Mouse (Mus musculus) hindbrain, postnatal 0 days (tissue): ENCODE data around the gene Efna5. TPM values are rescaled to one million over a fixed set of nuclear protein-coding genes. Genes with fewer than 3 reads are reported as not detected.

Source experiments
- ATAC-seq: fragments of 200-750 bp; cut with Nextera tagmentation; 2 replicates; pipeline ENCODE4 v1.8.0; 2017; ENCODE audit warnings: mild to moderate bottlenecking, moderate TSS enrichment, moderate library complexity
- DNase-seq: peaks from one replicate; pipeline ENCODE4 v3.0.0-alpha.2; 2015; ENCODE audit warnings: low spot score
- H3K27ac ChIP-seq: fragments of 300-500 bp; sonication (generic); 2 replicates; pipeline ENCODE4 v1.5.1; 2014; ENCODE audit warnings: mild to moderate bottlenecking
- H3K27me3 ChIP-seq: fragments of 300-500 bp; sonication (generic); 2 replicates; pipeline ENCODE4 v1.6.1; 2014; ENCODE audit warnings: low read length, mixed read lengths; ENCODE audit not compliant: insufficient read depth
- H3K36me3 ChIP-seq: fragments of 300-500 bp; sonication (generic); 2 replicates; pipeline ENCODE4 v1.6.1; 2014; ENCODE audit warnings: low read length, mixed read lengths; ENCODE audit not compliant: insufficient read depth
- H3K4me1 ChIP-seq: fragments of 300-500 bp; sonication (generic); 2 replicates; pipeline ENCODE4 v1.6.1; 2014; ENCODE audit warnings: antibody characterized with exemption, low read length, mixed read lengths; ENCODE audit not compliant: insufficient read depth
- H3K4me2 ChIP-seq: fragments of 300-500 bp; sonication (generic); 2 replicates; pipeline ENCODE4 v1.6.1; 2014; ENCODE audit warnings: low read depth, mild to moderate bottlenecking, low read length, moderate library complexity, mixed read lengths
- H3K4me3 ChIP-seq: fragments of 300-500 bp; sonication (generic); 2 replicates; pipeline ENCODE4 v1.5.1; 2014; ENCODE audit warnings: low read length
- H3K9ac ChIP-seq: fragments of 300-500 bp; sonication (generic); replicated peaks from 2 replicates; pipeline ENCODE4 v1.6.1; 2014; ENCODE audit warnings: mild to moderate bottlenecking, low read length, moderate library complexity, mixed read lengths
- H3K9me3 ChIP-seq: fragments of 300-500 bp; sonication (generic); 2 replicates; pipeline ENCODE4 v1.6.1; 2016; ENCODE audit warnings: low read length, mixed read lengths
- CTCF ChIP-seq: IDR thresholded peaks from 2 replicates; pipeline ENCODE4 v1.5.1; 2016; ENCODE audit warnings: antibody characterized with exemption, control low read depth, low read depth
- WGBS: fragments of 180-500 bp; shearing (Covaris S2); extraction: QIAGEN DNeasy Blood & Tissue Kit; methylation state at CpG from one replicate; pipeline ENCODE4 v1.1.7; 2014; 5-methylcytosine and 5-hydroxymethylcytosine counted together
- polyA plus RNA-seq: library from polyadenylated mRNA; unstranded; fragments of >200 nt; fragmentation: Nextera tagmentation; extraction: Ambion mirVana; gene quantifications from 2 replicates; pipeline ENCODE4 v1.2.1, GENCODE M21; 2015
- total RNA-seq: library from RNA; depleted of rRNA; stranded (reverse); fragments of >200 nt; gene quantifications from 2 replicates; pipeline ENCODE4 v1.2.3, GENCODE M21; 2014

The Efna5 gene
- total and polyA plus RNA-seq, 2 experiments from 2014 or later: 5.3 to 40.2 TPM

- Histone ChIP-seq H3K4me2 (no peak overlapping the region), H3K9me3 (no peaks in the 10 kb centered on the region), H3K27me3 (no peaks in the 10 kb centered on the region), H3K27ac (no peak overlapping the region), H3K36me3 (no peaks in the 10 kb centered on the region), H3K4me3 (no peak overlapping the region), H3K4me1 (no peaks in the 10 kb centered on the region), H3K9ac (no peak overlapping the region)
- DNase-seq (no peak), ATAC-seq (no peak)
- 57% methylated on average over 2 of the region's 2 CpGs for WGBS
- TF ChIP-seq CTCF: no peak
Observed at GRCm38 (mm10) chr17:62775976-62776375, 105.1 kb downstream of the Efna5 start.

GRCm38 (mm10) chr17:62775401-62775800 lies 105.7 kb downstream of the Efna5 start:
- ATAC-seq: no peak
- no peaks in the 10 kb centered on the region for H3K36me3 ChIP-seq
- H3K4me3 ChIP-seq: no peak overlapping the region
- no peak for DNase-seq
- WGBS: 88% methylated on average over 5 of the region's 5 CpGs
- no peaks in the 10 kb centered on the region for H3K27me3 ChIP-seq
- H3K9ac ChIP-seq: no peak overlapping the region
- no peak overlapping the region for H3K4me2 ChIP-seq
- H3K27ac ChIP-seq: no peak overlapping the region
- no peak for TF ChIP-seq CTCF
- H3K9me3 ChIP-seq: no peaks in the 10 kb centered on the region
- no peaks in the 10 kb centered on the region for H3K4me1 ChIP-seq

GRCm38 (mm10) chr17:62774749-62775148 lies 106.4 kb downstream of the Efna5 start:
- Histone ChIP-seq H3K27ac (no peak overlapping the region), H3K4me1 (no peaks in the 10 kb centered on the region), H3K9ac (no peak overlapping the region), H3K36me3 (no peaks in the 10 kb centered on the region), H3K4me3 (no peak overlapping the region), H3K9me3 (no peaks in the 10 kb centered on the region), H3K27me3 (no peaks in the 10 kb centered on the region), H3K4me2 (no peak overlapping the region)
- no peak for TF ChIP-seq CTCF
- WGBS: 92% methylated on average over 7 of the region's 7 CpGs
- DNase-seq (no peak), ATAC-seq (no peak)

GRCm38 (mm10) chr17:62766705-62767104 lies 114.4 kb downstream of the Efna5 start:
- ATAC-seq (peak; percentile 59; the same call in 1 of the 2 replicates), DNase-seq (peak; percentile 30)
- H3K4me2 ChIP-seq: no peak overlapping the region
- no peak for TF ChIP-seq CTCF
- H3K36me3 ChIP-seq: no peaks in the 10 kb centered on the region
- no peak overlapping the region for H3K4me3 ChIP-seq
- H3K4me1 ChIP-seq: 0 out of 2 replicates have a peak, but pooled peaks cover 4% of the 10 kb centered on the region
- H3K27me3 ChIP-seq: no peaks in the 10 kb centered on the region
- no peak overlapping the region for H3K27ac ChIP-seq
- no peaks in the 10 kb centered on the region for H3K9me3 ChIP-seq
- 45% methylated on average over 4 of the region's 4 CpGs for WGBS
- H3K9ac ChIP-seq: no peak overlapping the region

- Histone ChIP-seq H3K4me3 (no peak overlapping the region), H3K27ac (no peak overlapping the region), H3K9me3 (no peaks in the 10 kb centered on the region), H3K36me3 (no peaks in the 10 kb centered on the region), H3K27me3 (no peaks in the 10 kb centered on the region), H3K4me2 (no peak overlapping the region), H3K4me1 (0 out of 2 replicates have a peak, but pooled peaks cover 4% of the 10 kb centered on the region), H3K9ac (no peak overlapping the region)
- DNase-seq (no peak), ATAC-seq (no peak)
- TF ChIP-seq CTCF: no peak
- 83% methylated on average over 4 of the region's 4 CpGs for WGBS
Observed at GRCm38 (mm10) chr17:62765165-62765564, 116.0 kb downstream of the Efna5 start.

GRCm38 (mm10) chr17:62756951-62757350 lies 124.2 kb downstream of the Efna5 start:
- TF ChIP-seq CTCF: no peak
- H3K4me3 ChIP-seq: no peak overlapping the region
- H3K36me3 ChIP-seq: no peaks in the 10 kb centered on the region
- no peaks in the 10 kb centered on the region for H3K27me3 ChIP-seq
- DNase-seq (no peak), ATAC-seq (no peak)
- H3K27ac ChIP-seq: no peak overlapping the region
- H3K9me3 ChIP-seq: no peaks in the 10 kb centered on the region
- H3K4me2 ChIP-seq: no peak overlapping the region
- no peak overlapping the region for H3K9ac ChIP-seq
- 87% methylated on average over 3 of the region's 3 CpGs for WGBS
- no peaks in the 10 kb centered on the region for H3K4me1 ChIP-seq

GRCm38 (mm10) chr17:62755635-62756034 lies 125.5 kb downstream of the Efna5 start:
- Histone ChIP-seq H3K4me1 (no peaks in the 10 kb centered on the region), H3K4me3 (no peak overlapping the region), H3K9me3 (no peaks in the 10 kb centered on the region), H3K9ac (no peak overlapping the region), H3K27me3 (no peaks in the 10 kb centered on the region), H3K36me3 (no peaks in the 10 kb centered on the region), H3K4me2 (no peak overlapping the region), H3K27ac (no peak overlapping the region)
- WGBS: 91% methylated on average over 2 of the region's 2 CpGs
- ATAC-seq: no peak
- DNase-seq: no peak
- TF ChIP-seq CTCF: no peak
